Mouse (Mus musculus): ENCODE measurements around the gene Thsd7b. TPM values are rescaled to one million over a fixed set of nuclear protein-coding genes. Genes with fewer than 3 reads are reported as not detected.

The Thsd7b gene
- polyA plus RNA-seq (2015; fragmentation: Nextera tagmentation; extraction: Ambion mirVana): 2.6 and 3.3 TPM in 2 replicates

- under 1% methylated on average over 45 of the region's 45 CpGs for WGBS
These were observed at the start of gene Thsd7b for GRCm38 (mm10) chr1:129272982-129273937. Gene Thsd7b, plus strand, starts transcription at chr1:129273302.

GRCm38 (mm10) chr1:129244292-129244691 is 28.8 kb upstream of the Thsd7b start:
- ATAC-seq (replicated peaks; ENCODE audit: insufficient number of reproducible peaks, insufficient read depth, low FRiP score, low read depth): no peak

More at GRCm38 (mm10) chr1:129272982-129273937, at the start of gene Thsd7b:
- peak within 1 kb of the TSS; percentile 84 for H3K4me2 ChIP-seq
- no peak within 1 kb of the TSS for H3K27ac ChIP-seq
- peak within 1 kb of the TSS; percentile 53 for H3K4me3 ChIP-seq
- H3K9me3 ChIP-seq (replicated peaks): no peaks in the 10 kb centered on the region
- peak within 1 kb of the TSS; percentile 30 for H3K9ac ChIP-seq
- peaks cover 8% of the 10 kb centered on the region; the same call in 1 of the 2 replicates for H3K4me1 ChIP-seq (replicated peaks)
- 0 out of 2 replicates have a peak, but pooled peaks have one; percentile 27 for ATAC-seq (replicated peaks; ENCODE audit: insufficient number of reproducible peaks, insufficient read depth, low FRiP score, low read depth)
- no peaks in the 10 kb centered on the region for H3K36me3 ChIP-seq
- peaks cover 39% of the 10 kb centered on the region for H3K27me3 ChIP-seq

GRCm38 (mm10) chr1:129250704-129251443 is 22.2 kb upstream of the Thsd7b start:
- ATAC-seq (replicated peaks; ENCODE audit: insufficient number of reproducible peaks, insufficient read depth, low FRiP score, low read depth): peak; percentile 31
- Histone ChIP-seq H3K27ac (no peak overlapping the region), H3K4me2 (no peak overlapping the region), H3K27me3 (no peaks in the 10 kb centered on the region), H3K9me3 (replicated peaks) (no peaks in the 10 kb centered on the region), H3K9ac (no peak overlapping the region), H3K36me3 (no peaks in the 10 kb centered on the region), H3K4me3 (no peak overlapping the region), H3K4me1 (replicated peaks) (peaks cover 3% of the 10 kb centered on the region; the same call in 1 of the 2 replicates)
- WGBS: 46% methylated on average over 6 of the region's 6 CpGs

More at GRCm38 (mm10) chr1:129244292-129244691, 28.8 kb upstream of the Thsd7b start:
- H3K4me1 ChIP-seq (replicated peaks): no peaks in the 10 kb centered on the region
- no peak overlapping the region for H3K9ac ChIP-seq
- H3K27me3 ChIP-seq: no peaks in the 10 kb centered on the region
- no peaks in the 10 kb centered on the region for H3K9me3 ChIP-seq (replicated peaks)
- no peaks in the 10 kb centered on the region for H3K36me3 ChIP-seq
- H3K4me3 ChIP-seq: no peak overlapping the region
- H3K4me2 ChIP-seq: no peak overlapping the region
- 57% methylated on average over 3 of the region's 3 CpGs for WGBS
- H3K27ac ChIP-seq: no peak overlapping the region

GRCm38 (mm10) chr1:129266684-129267083 is 6.4 kb upstream of the Thsd7b start:
- H3K27ac ChIP-seq: no peak overlapping the region
- no peaks in the 10 kb centered on the region for H3K4me1 ChIP-seq (replicated peaks)
- peaks cover 4% of the 10 kb centered on the region; the same call in 1 of the 2 replicates for H3K27me3 ChIP-seq
- no peak overlapping the region for H3K9ac ChIP-seq
- H3K36me3 ChIP-seq: no peaks in the 10 kb centered on the region
- ATAC-seq (replicated peaks; ENCODE audit: insufficient number of reproducible peaks, insufficient read depth, low FRiP score, low read depth): no peak
- 72% methylated on average over 3 of the region's 3 CpGs for WGBS
- H3K4me2 ChIP-seq: no peak overlapping the region
- no peaks in the 10 kb centered on the region for H3K9me3 ChIP-seq (replicated peaks)
- H3K4me3 ChIP-seq: no peak overlapping the region

GRCm38 (mm10) chr1:129304173-129304572 is 31.1 kb downstream of the Thsd7b start:
- H3K36me3 ChIP-seq: no peaks in the 10 kb centered on the region
- no peak overlapping the region for H3K4me3 ChIP-seq
- H3K27ac ChIP-seq: no peak overlapping the region
- no peak for ATAC-seq (replicated peaks; ENCODE audit: insufficient number of reproducible peaks, insufficient read depth, low FRiP score, low read depth)
- no peak overlapping the region for H3K4me2 ChIP-seq
- no peak overlapping the region for H3K9ac ChIP-seq
- no peaks in the 10 kb centered on the region for H3K4me1 ChIP-seq (replicated peaks)
- H3K9me3 ChIP-seq (replicated peaks): no peaks in the 10 kb centered on the region
- no peaks in the 10 kb centered on the region for H3K27me3 ChIP-seq
- 69% methylated on average over 1 of the region's 1 CpGs for WGBS

GRCm38 (mm10) chr1:129324388-129324787 is 51.3 kb downstream of the Thsd7b start:
- Histone ChIP-seq H3K27ac (no peak overlapping the region), H3K4me2 (no peak overlapping the region), H3K36me3 (no peaks in the 10 kb centered on the region), H3K27me3 (no peaks in the 10 kb centered on the region), H3K4me1 (replicated peaks) (no peaks in the 10 kb centered on the region), H3K9ac (no peak overlapping the region), H3K4me3 (no peak overlapping the region), H3K9me3 (replicated peaks) (no peaks in the 10 kb centered on the region)
- ATAC-seq (replicated peaks; ENCODE audit: insufficient number of reproducible peaks, insufficient read depth, low FRiP score, low read depth): no peak
- 76% methylated on average over 6 of the region's 6 CpGs for WGBS

- H3K27ac ChIP-seq: no peak overlapping the region
- H3K4me2 ChIP-seq: no peak overlapping the region
- no peak for ATAC-seq (replicated peaks; ENCODE audit: insufficient number of reproducible peaks, insufficient read depth, low FRiP score, low read depth)
- 82% methylated on average over 2 of the region's 2 CpGs for WGBS
- no peak overlapping the region for H3K4me3 ChIP-seq
- no peaks in the 10 kb centered on the region for H3K27me3 ChIP-seq
- no peaks in the 10 kb centered on the region for H3K9me3 ChIP-seq (replicated peaks)
- H3K4me1 ChIP-seq (replicated peaks): no peaks in the 10 kb centered on the region
- H3K9ac ChIP-seq: no peak overlapping the region
- H3K36me3 ChIP-seq: no peaks in the 10 kb centered on the region
These were observed 51.7 kb downstream of the Thsd7b start for GRCm38 (mm10) chr1:129324798-129325197.

- H3K4me3 ChIP-seq: no peak overlapping the region
- ATAC-seq (replicated peaks; ENCODE audit: insufficient number of reproducible peaks, insufficient read depth, low FRiP score, low read depth): no peak
- no peaks in the 10 kb centered on the region for H3K9me3 ChIP-seq (replicated peaks)
- no peaks in the 10 kb centered on the region for H3K4me1 ChIP-seq (replicated peaks)
- H3K27ac ChIP-seq: no peak overlapping the region
- 63% methylated on average over 6 of the region's 6 CpGs for WGBS
- H3K9ac ChIP-seq: no peak overlapping the region
- no peaks in the 10 kb centered on the region for H3K36me3 ChIP-seq
- H3K27me3 ChIP-seq: no peaks in the 10 kb centered on the region
- H3K4me2 ChIP-seq: no peak overlapping the region
These were observed 83.5 kb downstream of the Thsd7b start for GRCm38 (mm10) chr1:129356631-129357030.

- no peaks in the 10 kb centered on the region for H3K4me1 ChIP-seq (replicated peaks)
- H3K9me3 ChIP-seq (replicated peaks): no peaks in the 10 kb centered on the region
- no peak overlapping the region for H3K4me3 ChIP-seq
- H3K27me3 ChIP-seq: no peaks in the 10 kb centered on the region
- 80% methylated on average over 2 of the region's 2 CpGs for WGBS
- no peak overlapping the region for H3K27ac ChIP-seq
- no peak overlapping the region for H3K4me2 ChIP-seq
- no peak overlapping the region for H3K9ac ChIP-seq
- no peaks in the 10 kb centered on the region for H3K36me3 ChIP-seq
- ATAC-seq (replicated peaks; ENCODE audit: insufficient number of reproducible peaks, insufficient read depth, low FRiP score, low read depth): no peak
These were observed 84.3 kb downstream of the Thsd7b start for GRCm38 (mm10) chr1:129357378-129357777.

GRCm38 (mm10) chr1:129363368-129363767 is 90.3 kb downstream of the Thsd7b start:
- no peaks in the 10 kb centered on the region for H3K36me3 ChIP-seq
- no peak for ATAC-seq (replicated peaks; ENCODE audit: insufficient number of reproducible peaks, insufficient read depth, low FRiP score, low read depth)
- H3K4me1 ChIP-seq (replicated peaks): no peaks in the 10 kb centered on the region
- H3K9me3 ChIP-seq (replicated peaks): no peaks in the 10 kb centered on the region
- no peak overlapping the region for H3K9ac ChIP-seq
- H3K4me2 ChIP-seq: no peak overlapping the region
- no peak overlapping the region for H3K27ac ChIP-seq
- 79% methylated on average over 4 of the region's 4 CpGs for WGBS
- no peak overlapping the region for H3K4me3 ChIP-seq
- no peaks in the 10 kb centered on the region for H3K27me3 ChIP-seq

- Histone ChIP-seq H3K9ac (no peak overlapping the region), H3K4me3 (no peak overlapping the region)
These were observed 91.7 kb downstream of the Thsd7b start for GRCm38 (mm10) chr1:129364828-129365227.

More at GRCm38 (mm10) chr1:129364828-129365227, 91.7 kb downstream of the Thsd7b start:
- no peaks in the 10 kb centered on the region for H3K9me3 ChIP-seq (replicated peaks)
- no peaks in the 10 kb centered on the region for H3K4me1 ChIP-seq (replicated peaks)
- ATAC-seq (replicated peaks; ENCODE audit: insufficient number of reproducible peaks, insufficient read depth, low FRiP score, low read depth): no peak
- H3K4me2 ChIP-seq: no peak overlapping the region
- no peaks in the 10 kb centered on the region for H3K36me3 ChIP-seq
- no peaks in the 10 kb centered on the region for H3K27me3 ChIP-seq
- no peak overlapping the region for H3K27ac ChIP-seq
